Mouse (Mus musculus): Measurements from ENCODE around the gene 1810049J17Rik.

DNA sequence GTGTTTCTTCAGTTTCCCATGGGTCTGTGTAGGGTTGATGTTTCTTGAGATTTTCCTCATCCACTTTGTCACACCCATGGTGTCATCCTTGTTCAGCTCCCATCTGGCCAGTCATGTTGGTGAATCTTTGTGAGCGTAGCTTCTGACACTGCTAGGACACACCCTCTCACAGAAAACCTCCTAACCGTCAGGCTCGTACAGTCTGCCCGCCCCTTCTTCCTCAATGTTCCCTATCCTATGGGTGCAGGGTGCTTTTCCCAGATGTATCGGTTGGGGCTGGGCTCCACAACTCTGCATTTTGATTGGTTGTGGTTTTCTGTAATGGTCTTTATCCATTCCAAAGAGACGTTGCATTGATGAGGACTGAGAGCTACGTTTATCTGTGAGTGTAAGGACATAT, 31.4 kb downstream of the 1810049J17Rik start:
- TF ChIP-seq E2F4 (IDR thresholded peaks at IDR 0.05; ENCODE audit: insufficient read depth) = no peak
- TF ChIP-seq POLR2A (IDR thresholded peaks at IDR 0.05; ENCODE audit: insufficient read length, low read depth) = no peak
- TF ChIP-seq MYOD1 (IDR thresholded peaks at IDR 0.05; ENCODE audit: control insufficient read depth in 1 of 3, insufficient read length in 2 of 3, low read depth in 2 of 3) = no peak
- TF ChIP-seq MAX (IDR thresholded peaks at IDR 0.05; ENCODE audit: low read depth) = no peak
- no peak for TF ChIP-seq TCF12 (IDR thresholded peaks at IDR 0.05; ENCODE audit: insufficient read depth, poor library complexity, severe bottlenecking)
- TF ChIP-seq MYOG (IDR thresholded peaks at IDR 0.05; ENCODE audit: control insufficient read depth in 1 of 3, insufficient read depth in 1 of 3, insufficient read length in 2 of 3, low read depth in 2 of 3) = no peak
